Mouse (Mus musculus) intestine, postnatal 0 days (tissue): Measurements from ENCODE around the gene Spg7. TPM values are rescaled to one million over a fixed set of nuclear protein-coding genes. Genes with fewer than 3 reads are reported as not detected.
A peak's percentile ranks its signal among the peaks of the same experiment; 100 is the strongest.
"Not testable (repeated sequence)": the region's sequence is repeated elsewhere in the genome, so short reads cannot be mapped to it uniquely, and the experiment has no call there.

ENCODE experiments used
- ATAC-seq: fragments of 200-750 bp; cut with Nextera tagmentation; 2 replicates; pipeline ENCODE4 v1.8.0; 2017; ENCODE audit warnings: mild to moderate bottlenecking, moderate TSS enrichment, moderate library complexity
- H3K27ac ChIP-seq: fragments of 300-500 bp; sonication (generic); 2 replicates; pipeline ENCODE4 v1.5.1; 2014; ENCODE audit warnings: mild to moderate bottlenecking, low read depth, low read length, moderate library complexity
- H3K27me3 ChIP-seq: fragments of 300-500 bp; sonication (generic); replicated peaks from 2 replicates; pipeline ENCODE4 v1.6.1; 2014; ENCODE audit warnings: low read length, mixed read lengths; ENCODE audit not compliant: control insufficient read depth, insufficient read depth
- H3K36me3 ChIP-seq: fragments of 300-500 bp; sonication (generic); 2 replicates; pipeline ENCODE4 v1.6.1; 2014; ENCODE audit warnings: mild to moderate bottlenecking, moderate library complexity; ENCODE audit not compliant: control insufficient read depth, insufficient read depth
- H3K4me1 ChIP-seq: fragments of 300-500 bp; sonication (generic); replicated peaks from 2 replicates; pipeline ENCODE4 v1.6.1; 2014; ENCODE audit warnings: antibody characterized with exemption, low read length, mixed read lengths; ENCODE audit not compliant: control insufficient read depth, insufficient read depth
- H3K4me2 ChIP-seq: fragments of 300-500 bp; sonication (generic); replicated peaks from 2 replicates; pipeline ENCODE4 v1.6.1; 2014; ENCODE audit warnings: low read depth, mild to moderate bottlenecking, moderate library complexity
- H3K4me3 ChIP-seq: fragments of 300-500 bp; sonication (generic); 2 replicates; pipeline ENCODE4 v1.5.1; 2014; ENCODE audit warnings: low read depth, low read length
- H3K9ac ChIP-seq: fragments of 300-500 bp; sonication (generic); 2 replicates; pipeline ENCODE4 v1.6.1; 2014; ENCODE audit warnings: mild to moderate bottlenecking, low read depth, low read length
- H3K9me3 ChIP-seq: fragments of 300-500 bp; sonication (generic); 2 replicates; pipeline ENCODE4 v1.6.1; 2016; ENCODE audit warnings: mixed run types; ENCODE audit not compliant: control insufficient read depth
- CTCF ChIP-seq: sonication (generic); IDR thresholded peaks from 2 replicates; pipeline ENCODE4 v1.5.1; 2016; ENCODE audit warnings: low read depth, mild to moderate bottlenecking, control low read depth, antibody characterized with exemption, moderate library complexity
- WGBS: fragments of 180-500 bp; shearing (Covaris S2); extraction: QIAGEN DNeasy Blood & Tissue Kit; methylation state at CpG from one replicate; pipeline ENCODE4 v1.1.7; 2014; 5-methylcytosine and 5-hydroxymethylcytosine counted together
- polyA plus RNA-seq: library from polyadenylated mRNA; unstranded; fragments of >200 nt; fragmentation: Nextera tagmentation; extraction: Ambion mirVana; gene quantifications from 2 replicates; pipeline ENCODE4 v1.2.1, GENCODE M21; 2015

The Spg7 gene
- polyA plus RNA-seq, 1 experiment from 2014 or later: 44.7 TPM

GRCm38 (mm10) chr8:123097786-123098584, 35.2 kb downstream of the Spg7 start:
- TF ChIP-seq CTCF: peak; percentile 37
- Histone ChIP-seq H3K4me2 (no peak overlapping the region), H3K4me1 (no peaks in the 10 kb centered on the region), H3K9ac (no peak overlapping the region), H3K9me3 (no peaks in the 10 kb centered on the region), H3K36me3 (peaks cover 45% of the 10 kb centered on the region), H3K27me3 (no peaks in the 10 kb centered on the region), H3K4me3 (no peak overlapping the region), H3K27ac (no peak overlapping the region)
- no peak for ATAC-seq
- 79% methylated on average over 12 of the region's 12 CpGs for WGBS

GRCm38 (mm10) chr8:123100288-123100687, 37.5 kb downstream of the Spg7 start:
- ATAC-seq: no peak
- no peaks in the 10 kb centered on the region for H3K27me3 ChIP-seq
- H3K36me3 ChIP-seq: peaks cover 40% of the 10 kb centered on the region
- 53% methylated on average over 8 of the region's 8 CpGs for WGBS
- no peaks in the 10 kb centered on the region for H3K9me3 ChIP-seq
- no peak overlapping the region for H3K4me2 ChIP-seq
- no peak overlapping the region for H3K9ac ChIP-seq
- no peak overlapping the region for H3K4me3 ChIP-seq
- H3K4me1 ChIP-seq: 0 out of 2 replicates have a peak, but pooled peaks cover 3% of the 10 kb centered on the region
- TF ChIP-seq CTCF: no peak
- H3K27ac ChIP-seq: no peak overlapping the region

GRCm38 (mm10) chr8:123101244-123101643, 38.5 kb downstream of the Spg7 start:
- no peak for ATAC-seq
- H3K9me3 ChIP-seq: no peaks in the 10 kb centered on the region
- H3K9ac ChIP-seq: no peak overlapping the region
- no peak overlapping the region for H3K4me3 ChIP-seq
- peaks cover 35% of the 10 kb centered on the region for H3K36me3 ChIP-seq
- TF ChIP-seq CTCF: peak; percentile 33; the same call in 1 of the 2 replicates
- peak overlapping the region; percentile 80; the same call in 1 of the 2 replicates for H3K4me2 ChIP-seq
- H3K27me3 ChIP-seq: no peaks in the 10 kb centered on the region
- H3K4me1 ChIP-seq: 0 out of 2 replicates have a peak, but pooled peaks cover 3% of the 10 kb centered on the region
- H3K27ac ChIP-seq: no peak overlapping the region
- WGBS: 74% methylated on average over 4 of the region's 4 CpGs

- Histone ChIP-seq H3K4me1 (0 out of 2 replicates have a peak, but pooled peaks cover 3% of the 10 kb centered on the region), H3K9ac (peak within 1 kb of the TSS; percentile 91), H3K4me2 (peak within 1 kb of the TSS; percentile 80), H3K27me3 (no peaks in the 10 kb centered on the region), H3K36me3 (peaks cover 32% of the 10 kb centered on the region), H3K27ac (peak within 1 kb of the TSS; percentile 94), H3K9me3 (no peaks in the 10 kb centered on the region), H3K4me3 (peak within 1 kb of the TSS; percentile 81)
- peak; percentile 94 for ATAC-seq
- WGBS: 2% methylated on average over 54 of the region's 56 CpGs
- TF ChIP-seq CTCF: no peak
Observed at GRCm38 (mm10) chr8:123101735-123102685, 39.3 kb downstream of the Spg7 start, which contains the start of gene Rpl13. Rpl13 (plus strand) TSS chr8:123102350.

GRCm38 (mm10) chr8:123102855-123103254, 40.1 kb downstream of the Spg7 start:
- Histone ChIP-seq H3K4me2 (peak overlapping the region; percentile 80), H3K36me3 (peaks cover 23% of the 10 kb centered on the region), H3K4me3 (peak overlapping the region; percentile 81), H3K27ac (peak overlapping the region; percentile 94), H3K9ac (peak overlapping the region; percentile 91)
- H3K9me3 ChIP-seq, H3K4me1 ChIP-seq, H3K27me3 ChIP-seq: not testable (repeated sequence)
- ATAC-seq: peak; percentile 1; the same call in 1 of the 2 replicates
- WGBS: 0% methylated on average over 25 of the region's 26 CpGs

GRCm38 (mm10) chr8:123103285-123103684, 40.5 kb downstream of the Spg7 start:
- Histone ChIP-seq H3K9ac (peak overlapping the region; percentile 91), H3K4me1 (0 out of 2 replicates have a peak, but pooled peaks cover 3% of the 10 kb centered on the region), H3K4me3 (peak overlapping the region; percentile 81), H3K27ac (peak overlapping the region; percentile 60), H3K4me2 (peak overlapping the region; percentile 80), H3K9me3 (no peaks in the 10 kb centered on the region), H3K36me3 (peaks cover 20% of the 10 kb centered on the region), H3K27me3 (no peaks in the 10 kb centered on the region)
- WGBS: 10% methylated on average over 14 of the region's 15 CpGs
- no peak for TF ChIP-seq CTCF
- ATAC-seq: no peak
